Mouse (Mus musculus) olfactory bulb, adult 2 months (tissue): ENCODE results near the gene Disp1.

Experiments
- CTCF ChIP-seq: fragments of 200-500 bp; IDR thresholded peaks from 2 replicates; pipeline ENCODE4 v1.5.1; 2012; ENCODE audit warnings: low read depth, mild to moderate bottlenecking, low read length, moderate library complexity; ENCODE audit not compliant: insufficient read depth
- POLR2A ChIP-seq: fragments of 200-500 bp; IDR thresholded peaks from 2 replicates; pipeline ENCODE4 v1.6.1; 2012; ENCODE audit warnings: mild to moderate bottlenecking, low read depth, low read length, moderate library complexity; ENCODE audit not compliant: insufficient read depth

GRCm38 (mm10) chr1:183151510-183152319 is 69.6 kb downstream of the Disp1 start:
- TF ChIP-seq POLR2A (no peak), CTCF (no peak)
